Comparison of ENCODE assay signal across 9 mouse cellular contexts in the genomic region with DNA sequence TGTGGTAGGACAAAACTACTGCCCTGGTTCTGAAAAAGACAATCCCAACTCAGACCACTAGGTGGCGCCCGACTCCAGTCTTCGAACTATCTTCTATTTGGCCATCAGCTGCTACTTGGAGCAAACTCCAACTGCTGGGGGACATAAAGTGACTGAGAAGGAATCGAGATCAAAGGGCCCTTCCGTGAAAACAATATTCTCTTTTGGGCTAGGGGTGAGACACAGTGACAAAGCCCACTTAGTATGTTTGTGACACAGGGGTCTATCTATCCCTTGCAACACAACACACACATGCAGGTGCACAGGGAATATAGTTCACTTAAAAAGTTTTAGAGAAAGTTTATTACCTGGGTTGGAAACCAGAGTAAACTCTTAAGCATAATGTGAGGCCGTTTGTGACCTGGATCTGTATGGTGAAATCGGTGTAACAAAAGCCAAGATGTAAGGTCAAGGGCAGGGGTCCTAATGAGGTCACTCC. TPM values are rescaled to one million over a fixed set of nuclear protein-coding genes. Genes with fewer than 3 reads are reported as not detected.
DNase-seq lines count a peak whose midpoint lies in the region; ATAC-seq and TF ChIP-seq lines count a peak whose summit lies in the region.
"Had no signal": no experiment of that assay in that cellular context is flagged by ENCODE, and none has a peak within 500 bp of the region (broad histone marks: within the 10 kb centered on the region; RNA-seq: fewer than 3 reads in every experiment).

No protein-coding gene starts in this region.

- no peaks in the 10 kb centered on the region for H3K4me1 ChIP-seq in forebrain, embryonic 13.5 days
- no peaks in the 10 kb centered on the region for H3K4me1 ChIP-seq in lung, postnatal 0 days (ENCODE audit: insufficient read depth, low read depth, low read length)
- H3K4me1 ChIP-seq: limb, embryonic 12.5 days had no signal

- peak; percentile 89 for TF ChIP-seq CTCF in lung, postnatal 0 days (IDR thresholded peaks at IDR 0.05)

- ATAC-seq in forebrain, embryonic 13.5 days: peak; percentile 68; the same call in 1 of the 2 replicates
- peak; percentile 50 to 77 for ATAC-seq in hematopoietic stem cell, adult 5-6 weeks (replicated peaks in 1 of 2; ENCODE audit: insufficient read depth in 1 of 2, low FRiP score in 2 of 2, low TSS enrichment in 1 of 2, low read depth in 1 of 2, poor library complexity in 2 of 2, severe bottlenecking in 2 of 2)
- peak; percentile 40; the same call in 1 of the 2 replicates for ATAC-seq in lung, postnatal 0 days

- H3K4me3 ChIP-seq in forebrain, embryonic 13.5 days: no peak overlapping the region
- no peak overlapping the region for H3K4me3 ChIP-seq in lung, postnatal 0 days (ENCODE audit: low read depth, low read length)
- H3K4me3 ChIP-seq: limb, embryonic 12.5 days had no signal

- no peak overlapping the region for H3K4me2 ChIP-seq in forebrain, embryonic 13.5 days
- H3K4me2 ChIP-seq in lung, postnatal 0 days (replicated peaks; ENCODE audit: low read depth, low read length): no peak overlapping the region
- H3K4me2 ChIP-seq: limb, embryonic 12.5 days had no signal

- H3K9ac ChIP-seq in forebrain, embryonic 13.5 days: no peak overlapping the region
- H3K9ac ChIP-seq in lung, postnatal 0 days (replicated peaks; ENCODE audit: low read depth): no peak overlapping the region
- H3K9ac ChIP-seq: limb, embryonic 12.5 days had no signal

- no peak for TF ChIP-seq EP300 in lung, postnatal 0 days (IDR thresholded peaks at IDR 0.05)

- H3K27me3 ChIP-seq in forebrain, embryonic 13.5 days: no peaks in the 10 kb centered on the region; the same call in 1 of the 2 replicates
- no peaks in the 10 kb centered on the region for H3K27me3 ChIP-seq in lung, postnatal 0 days (replicated peaks; ENCODE audit: insufficient read depth, low read length)

- H3K36me3 ChIP-seq in forebrain, embryonic 13.5 days (ENCODE audit: poor library complexity, severe bottlenecking): no peaks in the 10 kb centered on the region
- no peaks in the 10 kb centered on the region for H3K36me3 ChIP-seq in lung, postnatal 0 days (ENCODE audit: insufficient read depth, low read length)
- H3K36me3 ChIP-seq: limb, embryonic 12.5 days had no signal

- H3K9me3 ChIP-seq in forebrain, embryonic 13.5 days (replicated peaks): no peaks in the 10 kb centered on the region
- no peaks in the 10 kb centered on the region for H3K9me3 ChIP-seq in lung, postnatal 0 days (ENCODE audit: low read length)
- H3K9me3 ChIP-seq: limb, embryonic 12.5 days had no signal

- 12% methylated on average over 7 of the region's 7 CpGs for WGBS in forebrain, embryonic 13.5 days
- 8% methylated on average over 7 of the region's 7 CpGs for WGBS in lung, postnatal 0 days

- DNase-seq in MEL-GATA-1-ER (ENCODE audit: extremely low read depth, low read depth): peak; percentile 29
- DNase-seq in c-Kit-positive CD71-positive TER-119-positive erythroid progenitor cells, embryonic 14.5 days (ENCODE audit: low spot score): peak; percentile 64
- peak; percentile 69 to 91 for DNase-seq in layer of hippocampus, adult 8-10 months (ENCODE audit: low spot score in 2 of 2)
- DNase-seq in lung, postnatal 0 days (ENCODE audit: low spot score): peak; percentile 67
- peak; percentile 26 for DNase-seq in retina, adult 2 months (ENCODE audit: low read depth, low spot score)
- peak; percentile 74 for DNase-seq in thymus, postnatal 14 days

- H3K27ac ChIP-seq in forebrain, embryonic 13.5 days: no peak overlapping the region
- H3K27ac ChIP-seq in lung, postnatal 0 days (ENCODE audit: low read length): no peak overlapping the region
- H3K27ac ChIP-seq: limb, embryonic 12.5 days had no signal

RNA-seq across cellular contexts. Expression of a gene that starts 10.6 kb away (rescaled TPM):
- polyA plus RNA-seq in forebrain, embryonic 13.5 days (2015; fragmentation: Nextera tagmentation; extraction: Ambion mirVana): 185 and 201 TPM in 2 replicates
- 210 and 223 TPM in 2 replicates for total RNA-seq in hematopoietic stem cell, adult 5-6 weeks (2017)
- total RNA-seq in layer of hippocampus, adult 8-10 months (2022): 100 to 1,000 TPM; 110 to 128 (median 119) TPM
- polyA plus RNA-seq in lung, postnatal 0 days (2015; fragmentation: Nextera tagmentation; extraction: Ambion mirVana): 99.9 and 100 TPM in 2 replicates

RNA-seq across cellular contexts. Expression of a gene that starts 40.7 kb away (rescaled TPM):
- polyA plus RNA-seq in forebrain, embryonic 13.5 days (2015; fragmentation: Nextera tagmentation; extraction: Ambion mirVana): 0.41 and 0.48 TPM in 2 replicates
- not detected in 2 replicates for total RNA-seq in hematopoietic stem cell, adult 5-6 weeks (2017)
- under 1 TPM; 0.25 to 0.69 (median 0.50) TPM for total RNA-seq in layer of hippocampus, adult 8-10 months (2022)
- polyA plus RNA-seq in lung, postnatal 0 days (2015; fragmentation: Nextera tagmentation; extraction: Ambion mirVana): 0.06 and 0.27 TPM in 2 replicates

RNA-seq across cellular contexts. Expression of a gene that starts 43.5 kb away (rescaled TPM):
- not detected in 2 replicates for polyA plus RNA-seq in forebrain, embryonic 13.5 days (2015; fragmentation: Nextera tagmentation; extraction: Ambion mirVana)
- total RNA-seq in hematopoietic stem cell, adult 5-6 weeks (2017): 1.6 and 2.6 TPM in 2 replicates
- total RNA-seq in layer of hippocampus, adult 8-10 months (2022): under 1 TPM in 1 of 4 experiments, not detected in 3; 0.16 TPM
- 0.14 and 0.15 TPM in 2 replicates for polyA plus RNA-seq in lung, postnatal 0 days (2015; fragmentation: Nextera tagmentation; extraction: Ambion mirVana)

RNA-seq across cellular contexts. Expression of a gene that starts 51.3 kb away (rescaled TPM):
- 18.5 and 20.1 TPM in 2 replicates for polyA plus RNA-seq in forebrain, embryonic 13.5 days (2015; fragmentation: Nextera tagmentation; extraction: Ambion mirVana)
- total RNA-seq in hematopoietic stem cell, adult 5-6 weeks (2017): 59.1 and 71.1 TPM in 2 replicates
- total RNA-seq in layer of hippocampus, adult 8-10 months (2022): 10 to 100 TPM; 25.5 to 31.2 (median 28.9) TPM
- 6.5 and 6.7 TPM in 2 replicates for polyA plus RNA-seq in lung, postnatal 0 days (2015; fragmentation: Nextera tagmentation; extraction: Ambion mirVana)

RNA-seq across cellular contexts. Expression of a gene that starts 53.6 kb away (rescaled TPM):
- polyA plus RNA-seq in forebrain, embryonic 13.5 days (2015; fragmentation: Nextera tagmentation; extraction: Ambion mirVana): 13.3 and 14.8 TPM in 2 replicates
- total RNA-seq in hematopoietic stem cell, adult 5-6 weeks (2017): 24.6 and 27.3 TPM in 2 replicates
- 10 to 100 TPM; 26.1 to 31.1 (median 27.1) TPM for total RNA-seq in layer of hippocampus, adult 8-10 months (2022)
- polyA plus RNA-seq in lung, postnatal 0 days (2015; fragmentation: Nextera tagmentation; extraction: Ambion mirVana): 20.2 and 22.3 TPM in 2 replicates

Comparison
In these comparisons a context has a peak if more than half of its experiments do, and no peak if none do; other contexts are left out.
1. DNase-seq: peak in every context shown above with its lines; median percentile 80 in layer of hippocampus, adult 8-10 months; 74 in thymus, postnatal 14 days; 67 in lung, postnatal 0 days; 64 in c-Kit-positive CD71-positive TER-119-positive erythroid progenitor cells, embryonic 14.5 days; 29 in MEL-GATA-1-ER; 26 in retina, adult 2 months.